Mouse (Mus musculus) cortical plate, adult 2 months (tissue): ENCODE results near the gene Rhbdd2. TPM values are rescaled to one million over a fixed set of nuclear protein-coding genes. Genes with fewer than 3 reads are reported as not detected.

Experiments used
- H3K27ac ChIP-seq: fragments of 200-500 bp; 2 replicates; pipeline ENCODE4 v1.5.1; 2012; ENCODE audit warnings: low read length, control low read depth, inconsistent platforms; ENCODE audit not compliant: insufficient read depth
- H3K4me1 ChIP-seq: fragments of 200-500 bp; 2 replicates; pipeline ENCODE4 v1.6.1; 2011; ENCODE audit warnings: low read length; ENCODE audit not compliant: control insufficient read depth, insufficient read depth
- H3K4me3 ChIP-seq: fragments of 200-500 bp; 2 replicates; pipeline ENCODE4 v1.5.1; 2011; ENCODE audit warnings: mild to moderate bottlenecking, low read length, control low read depth; ENCODE audit not compliant: insufficient read depth
- CTCF ChIP-seq: fragments of 200-500 bp; IDR thresholded peaks from 2 replicates; pipeline ENCODE4 v1.5.1; 2011; ENCODE audit warnings: mild to moderate bottlenecking, control low read depth, low read length; ENCODE audit not compliant: insufficient read depth; ENCODE audit errors: extremely low read depth
- POLR2A ChIP-seq: fragments of 200-500 bp; IDR thresholded peaks from 2 replicates; pipeline ENCODE4 v1.6.1; 2011; ENCODE audit warnings: mild to moderate bottlenecking, low read length, control low read depth; ENCODE audit not compliant: insufficient read depth; ENCODE audit errors: extremely low read depth
- polyA plus RNA-seq: library from polyadenylated mRNA; depleted of rRNA; stranded (reverse); fragments of >200 nt; gene quantifications from 2 replicates; pipeline ENCODE4 v1.2.3, GENCODE M21; 2012

Rhbdd2 gene
- polyA plus RNA-seq, 1 experiment, result 83.9 TPM

DNA sequence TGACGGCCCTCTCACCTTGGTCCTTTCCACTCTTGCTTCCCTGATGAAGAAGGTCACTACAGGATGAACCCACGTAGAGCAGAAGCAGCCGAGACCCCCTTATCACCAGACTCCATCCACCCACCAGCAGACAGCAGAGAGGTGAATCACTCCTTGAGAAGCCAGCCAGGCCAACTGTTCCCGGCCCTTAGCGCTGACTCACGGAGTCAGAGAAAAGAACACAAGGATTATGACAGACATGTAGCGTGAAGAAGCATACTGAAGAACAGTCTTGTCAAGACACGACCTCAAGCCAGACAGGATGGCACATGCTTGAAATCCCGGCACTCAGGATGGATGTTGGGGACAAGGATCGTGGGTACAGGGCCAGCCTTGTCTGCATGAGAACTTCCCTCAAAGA, 10.7 kb upstream of the Rhbdd2 start:
- Histone ChIP-seq H3K27ac (no peak overlapping the region), H3K4me3 (no peak overlapping the region), H3K4me1 (no peaks in the 10 kb centered on the region; the same call in 1 of the 2 replicates)
- TF ChIP-seq CTCF (no peak), POLR2A (no peak)

GRCm38 (mm10) chr5:135623006-135623563, 9.3 kb upstream of the Rhbdd2 start:
- no peak for TF ChIP-seq CTCF
- no peak for TF ChIP-seq POLR2A
- Histone ChIP-seq H3K4me1 (no peaks in the 10 kb centered on the region; the same call in 1 of the 2 replicates), H3K4me3 (no peak overlapping the region), H3K27ac (no peak overlapping the region)

GRCm38 (mm10) chr5:135628916-135629315, 3.5 kb upstream of the Rhbdd2 start:
- no peak overlapping the region for H3K4me3 ChIP-seq
- no peak overlapping the region for H3K27ac ChIP-seq
- TF ChIP-seq CTCF (no peak), POLR2A (no peak)
- H3K4me1 ChIP-seq, result no peaks in the 10 kb centered on the region

DNA sequence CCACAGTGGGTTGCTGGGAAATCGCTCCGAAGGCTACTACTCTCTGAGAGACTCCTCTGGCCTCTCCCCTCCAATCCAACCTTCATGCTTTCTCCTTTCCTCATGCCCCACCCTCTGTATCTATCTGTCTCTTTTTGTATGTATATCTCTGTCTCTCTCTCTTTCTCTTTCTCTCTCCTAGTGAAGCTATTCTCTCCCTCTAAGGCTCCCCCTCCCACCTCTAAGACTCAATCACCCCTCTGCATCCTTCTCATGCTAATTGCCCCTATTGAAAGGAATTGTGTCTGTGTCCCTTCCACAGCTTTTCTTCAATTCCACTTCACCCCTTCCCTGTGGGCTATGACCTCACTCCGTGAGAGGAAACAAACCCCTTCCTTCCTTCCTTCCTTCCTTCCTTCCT, 3.0 kb upstream of the Rhbdd2 start:
- no peak for TF ChIP-seq CTCF
- Histone ChIP-seq H3K4me1 (no peaks in the 10 kb centered on the region), H3K27ac (no peak overlapping the region), H3K4me3 (no peak overlapping the region)

DNA sequence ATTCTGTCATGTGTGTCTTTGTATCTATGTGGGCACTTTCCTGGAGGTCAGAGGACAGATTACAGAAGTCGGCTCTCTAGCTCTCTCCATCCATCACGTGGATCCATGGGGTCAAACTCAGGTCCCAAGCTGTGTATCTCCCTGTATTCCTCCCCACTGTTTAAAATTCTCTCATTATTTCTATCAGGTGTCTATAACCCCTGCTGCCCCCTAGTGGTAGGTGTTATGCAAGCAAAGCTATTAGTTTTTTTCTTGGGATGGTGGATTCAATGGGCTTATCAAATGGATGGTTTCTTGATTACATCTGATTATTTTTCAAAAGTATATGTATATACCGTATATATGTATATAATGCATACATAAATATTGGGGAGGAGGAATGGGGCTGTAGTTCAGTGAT, 1.8 kb upstream of the Rhbdd2 start:
- TF ChIP-seq POLR2A, result no peak
- no peak for TF ChIP-seq CTCF
- no peak overlapping the region for H3K4me3 ChIP-seq
- no peak overlapping the region for H3K27ac ChIP-seq
- H3K4me1 ChIP-seq, result no peaks in the 10 kb centered on the region

GRCm38 (mm10) chr5:135632797-135633144, 353 bp downstream of the Rhbdd2 start:
- peak overlapping the region; percentile 87 for H3K4me3 ChIP-seq
- TF ChIP-seq POLR2A (no peak), CTCF (no peak)
- peak overlapping the region; percentile 83 for H3K27ac ChIP-seq
- no peaks in the 10 kb centered on the region for H3K4me1 ChIP-seq

DNA sequence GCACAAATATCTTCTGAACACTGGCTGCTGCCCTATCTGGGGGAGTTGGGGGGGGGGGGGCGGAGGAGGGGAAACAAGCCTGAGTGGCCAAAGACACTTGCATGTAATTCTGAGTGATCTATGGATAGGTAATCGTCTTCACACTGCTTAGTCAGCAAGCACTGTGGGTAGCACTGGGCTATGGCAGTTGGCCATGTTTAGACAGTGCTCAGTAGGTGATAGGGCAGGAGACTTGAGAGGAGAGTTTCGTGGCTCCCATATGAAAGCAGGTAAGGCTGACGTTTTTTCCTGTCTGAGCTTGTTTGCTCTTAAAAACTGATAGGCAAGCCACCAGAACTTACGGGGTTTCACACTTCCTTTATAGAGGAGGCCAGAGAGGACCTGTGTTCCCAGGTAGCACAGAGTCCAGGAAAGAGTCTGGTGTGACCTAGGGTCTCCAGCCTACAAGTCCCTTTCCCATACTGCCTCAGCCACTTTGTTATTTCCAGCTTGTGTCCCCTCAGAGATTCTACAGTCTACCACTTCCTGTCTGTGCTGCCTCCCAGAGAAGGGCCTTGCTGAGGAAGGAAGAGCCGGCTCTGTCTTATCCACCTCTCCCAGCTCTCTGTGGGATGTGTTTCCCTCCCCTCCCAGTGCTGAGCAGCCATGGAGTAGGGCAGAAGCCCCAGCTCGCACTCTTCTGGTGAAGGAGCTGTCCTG, 7.5 kb downstream of the Rhbdd2 start:
- no peak overlapping the region for H3K27ac ChIP-seq
- no peaks in the 10 kb centered on the region for H3K4me1 ChIP-seq
- TF ChIP-seq CTCF, result no peak
- TF ChIP-seq POLR2A, result no peak
- H3K4me3 ChIP-seq, result no peak overlapping the region

DNA sequence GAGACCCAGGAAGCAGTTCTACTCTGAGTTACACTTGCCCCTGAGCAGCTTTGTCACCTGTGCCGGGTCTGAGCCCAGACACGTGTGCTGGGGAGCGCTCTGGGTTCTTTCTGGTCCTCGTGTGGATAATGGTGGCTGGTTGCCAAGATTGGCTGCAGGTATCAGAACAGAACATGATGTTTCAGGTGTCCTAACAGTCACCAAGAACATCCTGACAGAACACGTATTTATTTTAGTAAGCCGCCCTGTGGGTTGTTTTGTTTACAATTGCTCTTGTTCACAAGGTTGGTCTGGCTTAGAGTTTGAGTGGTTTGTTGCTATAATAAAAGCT, 8.0 kb downstream of the Rhbdd2 start:
- no peak for TF ChIP-seq CTCF
- TF ChIP-seq POLR2A, result no peak
- Histone ChIP-seq H3K27ac (no peak overlapping the region), H3K4me3 (no peak overlapping the region), H3K4me1 (no peaks in the 10 kb centered on the region)

DNA sequence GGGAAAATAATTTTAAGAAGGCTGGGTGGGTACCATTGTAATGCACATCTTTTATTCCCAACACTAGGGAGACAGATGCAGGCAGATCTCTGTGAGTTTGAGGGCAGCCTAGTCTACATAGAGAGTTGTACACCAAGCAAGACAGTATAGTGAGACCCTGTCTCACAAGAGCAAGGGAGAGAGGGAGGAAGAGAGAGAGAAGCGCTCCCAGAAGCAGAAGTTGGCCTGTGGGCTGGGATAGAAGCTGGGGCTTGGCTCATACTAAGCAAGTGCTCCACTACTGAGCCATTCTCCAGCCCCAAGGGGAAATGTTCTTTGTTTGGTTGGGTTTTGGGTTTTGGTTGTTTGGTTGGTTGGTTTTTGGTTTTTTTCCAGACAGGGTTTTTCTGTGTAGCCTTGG, 8.6 kb downstream of the Rhbdd2 start:
- TF ChIP-seq POLR2A (no peak), CTCF (no peak)
- Histone ChIP-seq H3K27ac (no peak overlapping the region), H3K4me3 (no peak overlapping the region), H3K4me1 (no peaks in the 10 kb centered on the region)

- no peaks in the 10 kb centered on the region for H3K4me1 ChIP-seq
- no peak overlapping the region for H3K4me3 ChIP-seq
- TF ChIP-seq POLR2A (no peak), CTCF (no peak)
- H3K27ac ChIP-seq, result no peak overlapping the region
Observed at GRCm38 (mm10) chr5:135642686-135643551, 10.5 kb downstream of the Rhbdd2 start.
